Mouse (Mus musculus) thymus, postnatal 0 days (tissue): ENCODE measurements at regions not wholly inside any gene's neighbourhood (a gene's known extent, or its start where the extent isn't known, plus 50 kb on each side); places are given as distances from the start of the nearest gene placed in this dataset.

Source experiments
- DNase-seq: peaks from one replicate; pipeline ENCODE4 v3.0.0-alpha.2; 2015; ENCODE audit warnings: low spot score

DNA sequence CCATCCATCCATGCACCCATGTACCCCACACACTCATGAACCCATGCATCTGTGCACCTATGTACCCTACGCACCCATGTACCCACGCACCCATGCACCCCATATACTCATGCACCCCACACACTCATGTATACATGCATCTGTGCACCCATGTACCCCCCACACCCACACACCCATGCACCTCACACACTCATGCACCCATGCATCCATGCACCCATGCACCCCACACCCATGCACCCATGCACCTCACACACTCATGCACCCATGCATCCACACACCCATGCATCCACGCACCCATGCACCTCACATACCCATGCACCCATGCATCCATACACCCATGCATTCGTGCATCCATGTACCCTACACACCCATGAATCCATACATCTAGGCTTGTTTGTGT, 63.6 kb downstream of the 4930564D02Rik start:
- no peak for DNase-seq

DNA sequence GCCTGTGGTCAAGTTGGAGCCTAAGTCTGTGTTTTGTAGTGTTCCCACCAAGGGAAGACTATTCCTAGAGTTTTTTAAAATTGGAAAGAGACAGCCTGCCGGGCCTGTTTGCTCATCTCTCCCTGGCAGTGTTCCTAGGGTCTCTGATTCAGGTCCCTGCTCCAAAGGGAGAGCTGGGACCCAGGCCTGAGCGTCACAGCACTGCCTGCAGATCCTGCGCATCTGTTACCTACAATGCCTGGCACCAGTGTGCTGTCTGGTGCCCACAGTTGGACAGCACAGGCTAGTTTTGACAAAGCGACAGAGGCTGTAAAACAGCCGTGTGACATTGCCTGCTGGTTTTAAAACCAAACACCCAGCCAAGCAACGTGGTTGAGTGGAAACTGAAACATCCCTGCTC, 64.4 kb downstream of the 4930564D02Rik start:
- no peak for DNase-seq

DNA sequence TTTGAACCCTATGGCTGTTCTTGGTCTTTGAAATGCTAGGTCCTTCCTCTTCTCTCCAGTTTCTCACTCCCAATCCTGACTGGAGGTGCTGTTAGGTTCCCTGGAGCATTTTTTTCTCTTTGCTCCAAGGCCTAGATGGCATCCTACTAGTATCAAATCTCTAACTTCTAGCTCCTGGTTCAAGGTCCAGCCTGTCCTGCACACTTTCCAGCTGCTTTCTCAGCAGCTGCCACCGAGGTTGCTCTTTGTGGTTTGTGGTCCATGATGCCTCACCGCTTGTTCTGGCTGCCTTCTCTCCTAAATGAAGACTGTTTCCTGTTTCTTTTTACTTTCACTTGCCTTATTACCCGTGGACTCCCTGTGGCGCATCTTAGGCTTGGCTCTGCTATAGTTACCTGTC, 66.4 kb downstream of the 4930564D02Rik start:
- DNase-seq: peak; percentile 81

DNA sequence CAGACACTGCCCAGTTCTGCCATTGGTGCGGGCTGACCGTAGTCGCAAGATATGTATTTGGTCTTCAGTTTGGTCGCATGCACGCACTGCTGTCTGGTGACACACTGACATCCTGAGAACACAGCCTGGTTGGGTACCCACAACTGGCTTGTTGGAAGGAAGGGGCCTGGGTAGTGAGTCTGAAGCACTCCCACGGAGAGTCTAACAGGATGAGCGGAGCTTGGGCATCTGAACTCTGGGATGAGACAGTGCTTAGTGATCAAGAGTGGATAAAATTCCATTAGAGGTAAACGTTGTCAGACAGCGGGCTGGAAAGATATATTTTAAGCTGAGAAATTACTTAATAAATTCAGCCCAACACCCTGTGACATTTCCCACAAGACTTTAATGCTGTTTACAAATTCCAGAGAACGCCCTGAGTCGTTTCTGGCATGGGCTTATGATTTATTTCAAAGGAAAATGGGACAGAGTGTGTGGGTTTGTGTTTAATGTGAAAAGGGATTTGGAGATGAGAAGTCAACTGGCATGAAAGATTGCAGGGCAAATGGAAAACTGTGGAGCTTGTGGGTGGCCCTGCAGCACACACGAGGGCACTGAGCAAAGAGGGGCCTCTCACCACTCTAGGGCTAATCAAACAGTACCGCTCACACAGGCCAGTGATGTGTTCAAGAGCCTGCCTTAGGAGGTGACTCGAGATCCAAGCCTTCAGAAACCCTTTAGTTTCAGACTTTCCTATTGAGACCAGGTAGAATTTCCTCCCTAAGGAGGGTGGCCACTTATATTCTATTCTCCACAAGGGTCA, 74.7 kb downstream of the 4930564D02Rik start:
- no peak for DNase-seq

DNA sequence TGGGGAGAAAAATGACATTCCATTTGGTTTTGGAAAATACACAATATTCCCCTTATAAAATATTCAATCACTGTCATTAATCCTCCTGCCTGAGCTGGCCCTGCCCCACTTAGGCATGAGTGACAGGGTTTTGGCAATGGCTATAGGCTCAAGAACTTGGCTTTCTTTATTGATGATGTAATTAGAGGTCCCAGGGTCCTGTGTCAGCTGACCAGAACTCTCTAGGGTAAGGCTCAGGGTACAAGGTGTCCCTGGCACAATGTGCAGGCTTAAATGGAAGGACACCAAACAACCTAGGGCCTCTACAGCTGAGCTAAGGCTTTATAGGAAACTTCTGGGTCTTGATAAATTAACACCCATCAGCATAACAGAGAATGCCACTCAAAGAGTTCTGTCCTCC, 76.0 kb downstream of the 4930564D02Rik start:
- no peak for DNase-seq

DNA sequence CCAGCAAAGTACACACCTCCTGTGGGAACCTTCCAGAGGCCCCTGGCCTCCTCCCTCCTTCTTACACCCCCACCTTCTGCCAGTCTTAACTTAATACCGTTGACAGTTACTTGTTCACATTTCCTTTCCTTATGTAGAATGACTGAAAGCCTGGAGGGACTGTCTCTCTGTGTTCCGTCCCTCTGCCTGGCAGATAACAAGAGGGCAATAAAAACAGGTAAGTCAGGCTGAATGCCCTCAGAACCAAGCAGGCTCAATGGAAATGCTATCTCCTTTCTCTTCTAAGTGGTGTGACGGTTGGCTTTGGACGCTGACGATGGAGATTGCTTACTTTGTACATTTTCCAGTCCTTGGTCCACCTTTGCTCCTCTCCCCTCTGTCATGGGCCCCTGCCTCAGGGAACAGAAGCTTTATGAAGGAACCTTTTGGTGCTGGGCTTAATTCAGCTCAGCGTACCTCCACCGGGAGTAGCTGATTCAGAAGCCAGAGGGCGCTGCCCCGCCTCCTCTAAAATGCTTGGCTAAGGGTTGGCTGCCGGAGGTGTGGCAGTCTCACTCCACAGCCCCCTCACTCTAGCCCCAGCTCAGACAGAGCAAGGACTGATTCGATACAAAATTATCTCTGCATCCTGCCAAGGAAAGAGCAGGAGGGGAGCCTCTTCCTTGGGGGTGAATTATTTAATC, 85.0 kb downstream of the 4930564D02Rik start:
- DNase-seq: peak; percentile 24

DNA sequence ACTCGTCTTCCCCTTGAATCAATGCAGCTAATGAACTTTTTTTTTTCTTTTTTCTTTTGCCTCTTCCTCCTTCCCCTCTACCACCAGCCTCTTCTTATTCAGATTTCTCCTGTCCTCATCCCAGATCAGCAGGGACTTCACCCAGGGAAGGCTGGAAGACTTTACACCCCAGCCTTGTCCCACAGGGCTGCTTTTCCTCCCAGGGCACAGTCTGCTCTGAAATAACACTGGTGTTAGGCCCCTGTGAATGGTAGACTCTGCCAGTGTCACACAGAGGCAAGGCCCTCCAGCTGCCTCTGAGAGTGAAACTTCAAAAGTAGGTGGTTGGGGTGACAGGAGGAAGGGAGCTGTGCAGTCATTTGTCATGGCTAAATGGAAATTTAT, 85.5 kb downstream of the 4930564D02Rik start:
- DNase-seq: peak; percentile 5

DNA sequence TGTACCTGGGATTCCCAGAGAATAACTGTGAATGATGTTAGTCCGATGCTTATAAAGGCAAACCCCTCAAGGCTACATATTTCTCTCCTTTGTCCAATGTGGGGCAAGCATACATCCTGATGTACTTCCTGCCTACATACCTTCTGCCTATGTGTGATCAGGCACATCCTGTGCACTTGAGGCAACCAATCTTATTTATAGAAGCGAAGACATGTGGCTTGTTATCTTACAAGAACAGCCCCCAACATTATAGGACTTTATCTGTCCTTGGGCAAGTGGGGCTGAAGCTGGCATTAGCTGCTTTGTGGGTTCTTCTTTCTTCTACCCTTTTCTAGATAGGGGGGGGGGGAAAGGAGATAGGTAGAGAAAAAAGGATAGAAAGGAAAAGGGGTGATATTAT, 91.7 kb downstream of the 4930564D02Rik start:
- no peak for DNase-seq

DNA sequence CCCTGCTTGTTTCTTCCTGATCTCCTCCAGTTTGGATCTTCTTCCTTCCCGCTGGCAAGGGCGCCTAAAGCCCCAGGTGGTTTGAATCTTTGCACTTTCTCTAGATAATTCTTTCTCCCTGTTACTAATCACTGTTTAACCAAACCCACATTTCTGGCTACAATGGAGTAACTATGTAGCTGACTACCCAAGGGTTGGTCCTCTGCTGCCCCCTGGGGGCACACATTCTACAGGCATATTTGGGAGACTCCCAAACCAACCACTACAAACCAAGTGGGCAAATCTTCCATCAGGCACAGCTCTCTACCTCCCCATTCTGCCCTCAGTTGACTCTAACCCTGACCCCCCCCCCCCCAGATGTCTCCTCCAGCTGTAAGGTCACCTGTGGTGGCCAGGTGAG, 98.7 kb downstream of the 4930564D02Rik start:
- peak; percentile 72 for DNase-seq

DNA sequence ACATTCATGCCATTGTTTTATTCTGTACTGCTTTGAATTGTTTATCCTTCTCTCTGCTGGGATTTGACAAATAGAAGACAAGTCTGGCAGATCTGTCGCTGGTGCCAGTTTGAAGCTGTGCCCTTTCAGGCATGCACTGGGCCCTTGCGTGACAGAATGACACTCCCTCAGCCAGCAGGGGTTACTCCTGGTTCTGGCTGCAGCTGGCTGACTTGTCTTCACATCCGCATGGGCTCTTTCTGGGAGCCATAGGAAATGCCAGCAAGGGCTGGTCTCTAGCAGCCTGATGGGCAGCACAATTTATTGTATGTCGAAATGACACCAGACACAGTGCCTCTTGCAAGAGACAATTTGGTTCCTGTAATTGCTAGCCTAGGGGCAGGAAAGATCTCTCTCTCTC, 102.5 kb downstream of the 4930564D02Rik start:
- no peak for DNase-seq

DNA sequence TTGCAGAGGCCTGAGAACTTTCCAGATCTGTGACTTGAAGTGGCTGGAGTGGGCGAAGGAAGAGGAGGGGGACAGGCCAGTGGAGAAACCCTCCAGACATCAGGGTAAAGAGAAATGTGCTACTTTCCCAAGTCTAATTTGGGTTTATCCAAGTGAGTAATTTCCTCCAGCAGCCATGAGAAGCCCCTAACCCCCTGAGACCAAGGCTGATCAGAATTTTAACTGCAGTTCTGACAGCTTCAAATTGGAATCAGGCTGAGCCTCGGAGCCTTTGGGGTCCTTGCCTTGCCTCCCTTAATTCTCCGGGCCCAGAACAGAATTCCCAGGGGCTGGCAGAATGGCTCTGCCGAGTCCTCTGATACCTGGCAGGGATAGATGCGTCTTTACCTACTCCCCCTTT, 104.9 kb downstream of the 4930564D02Rik start:
- DNase-seq: no peak

DNA sequence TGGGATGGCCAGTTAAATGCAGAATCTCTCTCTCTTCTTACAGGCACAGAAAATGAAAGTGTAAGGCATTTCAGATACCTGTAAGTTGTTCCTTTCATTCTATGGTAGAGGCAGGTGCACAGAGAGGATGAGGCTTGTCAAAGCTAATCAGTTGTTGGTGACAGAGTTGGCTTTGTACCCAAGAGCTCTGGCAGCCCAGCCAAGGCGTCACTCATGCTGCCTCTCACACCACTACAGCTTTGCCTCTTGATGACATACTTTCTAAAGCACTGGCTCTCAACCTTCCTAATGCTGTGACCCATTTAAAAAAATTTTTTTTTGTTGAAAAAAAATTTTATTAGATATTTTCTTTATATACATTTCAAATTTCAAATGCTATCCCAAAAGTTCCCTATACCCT, 105.4 kb downstream of the 4930564D02Rik start:
- no peak for DNase-seq

DNA sequence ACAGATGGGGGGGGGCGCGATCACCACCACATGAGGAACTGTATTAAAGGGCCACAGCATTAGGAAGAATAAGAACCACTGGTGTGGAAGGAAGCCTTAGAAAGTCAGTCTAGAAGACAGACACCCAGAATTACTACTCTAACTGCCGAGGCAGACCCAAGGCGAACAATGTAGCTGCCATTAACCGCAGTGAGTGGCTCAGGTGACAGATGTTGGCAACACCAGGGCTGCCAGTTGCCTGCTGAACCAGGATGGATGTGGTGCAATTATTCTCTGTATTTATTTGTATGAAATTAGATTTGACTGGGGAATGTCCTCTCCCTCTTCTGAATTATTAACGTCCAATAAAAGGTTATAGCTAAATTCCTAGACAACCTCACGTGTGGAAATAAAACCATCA, 124.7 kb downstream of the 4930564D02Rik start:
- DNase-seq: no peak

DNA sequence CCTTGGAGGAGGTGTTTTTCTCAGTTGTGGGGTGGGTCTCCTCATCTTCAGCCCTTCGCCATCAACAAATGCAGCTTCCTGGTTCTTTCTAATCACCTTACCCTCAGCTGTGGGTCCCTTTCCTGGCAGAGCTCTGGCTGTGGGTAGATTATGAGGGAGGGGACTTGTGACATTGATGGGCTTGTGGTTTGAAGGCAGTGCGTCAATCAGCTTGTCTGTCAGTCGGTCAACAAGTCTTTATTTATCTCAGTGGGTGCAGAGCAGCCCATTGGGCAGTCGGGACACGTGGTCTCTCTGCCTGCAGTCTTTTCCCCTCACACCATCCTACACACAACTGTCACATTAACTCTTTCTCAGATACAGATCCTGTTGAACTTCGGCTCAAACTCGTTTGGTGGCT, 125.2 kb downstream of the 4930564D02Rik start:
- DNase-seq: no peak

DNA sequence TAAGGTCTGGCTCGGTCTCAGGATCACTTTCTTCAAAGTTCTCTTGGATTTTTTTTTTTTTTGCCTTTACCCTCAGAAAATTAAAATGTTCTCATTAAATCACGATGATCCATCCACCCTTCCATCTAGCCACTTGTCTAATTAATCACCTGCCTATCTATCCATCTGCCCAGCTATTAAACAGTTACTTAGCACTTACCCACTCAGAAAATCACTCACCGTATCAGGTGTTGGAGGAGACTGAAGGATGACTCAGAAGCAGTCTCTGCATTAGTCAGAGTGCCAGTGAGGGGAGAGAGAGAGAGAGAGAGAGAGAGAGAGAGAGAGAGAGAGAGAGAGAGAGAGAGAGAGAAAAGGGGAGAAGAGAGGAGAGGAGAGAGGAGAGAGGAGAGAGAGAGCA, 134.1 kb downstream of the 4930564D02Rik start:
- DNase-seq: no peak

DNA sequence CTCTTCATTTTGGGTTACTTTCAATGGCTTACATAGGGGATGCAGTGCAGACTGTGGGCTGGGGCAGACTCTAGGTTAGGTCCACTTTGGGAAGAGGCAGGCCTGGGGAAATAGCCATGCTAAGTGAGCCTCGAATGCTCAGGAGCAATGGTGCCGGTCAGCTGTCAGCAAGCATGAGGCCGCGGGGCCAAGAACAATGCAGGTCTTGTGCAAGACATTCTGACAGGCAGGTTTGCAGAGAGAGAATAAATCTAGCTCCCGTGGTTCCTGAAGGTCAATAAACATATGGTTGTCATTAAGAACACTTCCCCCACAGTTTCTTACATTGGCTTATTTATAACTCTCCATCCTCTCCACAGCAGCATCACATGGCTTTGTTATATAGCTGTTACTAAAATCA, 142.5 kb downstream of the 4930564D02Rik start:
- DNase-seq: no peak

DNA sequence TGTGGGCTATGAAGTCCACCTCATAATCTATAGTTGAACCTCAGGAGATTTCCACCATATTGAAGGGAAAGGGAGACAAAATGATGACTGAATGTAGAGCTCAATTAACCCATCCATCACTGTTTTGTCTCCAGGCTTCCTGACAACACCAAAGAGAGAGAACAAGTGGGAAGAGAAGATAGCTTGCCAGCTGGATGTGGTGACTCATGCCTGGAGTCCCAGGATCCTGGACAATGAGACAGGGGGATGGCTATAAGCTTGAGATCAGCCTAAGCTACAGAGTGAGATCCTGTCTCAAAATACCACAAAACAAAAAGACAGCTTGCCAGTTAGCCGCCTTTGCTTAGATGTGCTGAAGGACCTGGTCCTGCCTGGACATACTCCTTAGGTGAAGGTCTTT, 144.4 kb downstream of the 4930564D02Rik start:
- DNase-seq: no peak

DNA sequence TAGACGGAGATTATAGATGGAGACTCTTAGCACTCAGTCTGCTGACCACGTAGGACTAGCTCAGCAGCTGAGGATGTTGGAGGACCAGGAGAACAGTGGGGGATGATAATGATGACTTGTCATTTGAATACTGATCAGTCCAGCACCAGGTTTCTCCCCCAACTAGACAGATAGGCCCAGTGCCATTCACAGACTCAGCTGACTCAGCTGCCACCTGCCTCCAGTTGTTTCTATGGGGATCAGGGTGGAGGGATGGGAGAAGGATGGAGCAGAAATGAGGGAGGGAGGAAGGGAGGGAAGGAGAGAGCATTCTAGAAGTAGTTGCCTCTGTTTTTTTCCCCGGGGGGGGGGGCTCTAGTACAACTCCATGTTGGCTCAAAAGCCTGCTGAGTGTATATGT, 145.1 kb downstream of the 4930564D02Rik start:
- no peak for DNase-seq

DNA sequence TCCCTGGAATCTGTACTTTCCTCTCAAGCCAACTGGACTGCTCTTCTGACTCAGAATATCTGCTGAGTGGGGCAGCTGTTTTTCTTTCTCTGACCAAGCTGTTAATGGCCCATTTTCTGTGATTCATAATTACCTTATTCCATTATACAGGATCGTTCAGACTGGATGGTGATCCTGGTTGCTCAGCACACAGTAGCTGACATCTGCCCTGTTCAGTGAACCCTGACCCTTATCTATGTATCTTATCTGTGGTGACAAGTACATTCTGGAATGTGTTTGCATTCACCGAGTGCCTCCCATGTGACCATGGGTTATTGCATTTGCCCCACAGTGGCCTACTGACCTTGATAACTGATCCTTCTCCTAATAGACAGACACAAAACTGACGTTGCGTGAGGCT, 148.2 kb downstream of the 4930564D02Rik start:
- DNase-seq: no peak

DNA sequence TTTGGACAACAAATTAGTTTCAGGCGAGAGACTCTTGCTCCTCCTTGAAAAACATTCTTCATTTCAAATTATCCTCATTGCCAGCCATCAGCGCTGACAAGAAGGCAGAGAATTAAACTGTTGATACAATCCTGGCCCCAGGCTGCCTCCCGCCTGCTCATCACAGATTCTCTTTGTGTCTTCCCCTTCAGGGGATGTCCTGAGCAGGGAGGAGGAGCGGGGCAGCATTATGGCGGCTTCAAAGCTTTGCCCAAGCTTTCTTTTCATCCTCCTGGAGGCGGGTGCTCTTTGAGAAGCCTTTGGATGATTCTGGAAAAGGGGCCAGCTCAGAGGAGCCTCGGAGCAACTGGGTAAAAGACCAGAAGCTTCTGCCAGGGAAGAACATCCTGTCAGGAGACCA, 149.1 kb downstream of the 4930564D02Rik start:
- DNase-seq: no peak

DNA sequence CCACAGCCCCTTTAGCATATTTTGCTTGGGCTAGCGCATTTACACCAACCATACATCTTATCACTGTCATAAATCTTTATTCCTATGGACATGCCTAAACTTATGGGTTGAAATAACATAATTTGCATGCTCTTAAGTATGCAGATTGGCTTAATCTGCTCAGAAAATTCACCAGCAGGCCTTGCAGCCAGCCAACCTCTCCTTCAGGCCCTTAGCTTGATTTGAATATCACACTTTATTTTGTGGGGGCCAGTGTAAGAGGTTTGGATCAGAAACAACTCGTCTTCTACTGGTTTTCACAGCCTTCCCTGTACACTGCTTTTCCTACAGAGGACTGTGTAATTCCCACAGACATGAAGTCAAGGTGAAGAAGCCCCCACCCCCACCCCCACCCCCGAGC, 153.0 kb downstream of the 4930564D02Rik start:
- DNase-seq: no peak

DNA sequence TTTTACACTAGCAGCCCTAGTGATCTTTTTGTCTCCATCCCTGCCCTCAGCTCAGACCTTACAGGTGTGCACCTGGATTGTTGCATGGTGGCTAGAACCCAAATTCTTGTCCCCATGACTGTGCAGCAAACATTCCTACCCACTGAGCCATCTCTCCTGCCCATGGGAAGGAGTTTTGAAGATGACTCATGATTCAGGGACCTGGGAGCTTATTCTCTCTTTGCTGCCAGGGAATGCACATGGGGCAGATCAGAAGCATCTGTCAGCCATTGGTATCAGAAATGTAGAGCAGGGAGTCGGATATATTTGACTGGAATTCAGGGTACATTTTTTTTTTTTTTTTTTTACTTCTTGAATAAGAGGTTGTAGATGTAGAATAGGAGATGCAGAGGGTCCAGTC, 154.0 kb downstream of the 4930564D02Rik start:
- DNase-seq: no peak

DNA sequence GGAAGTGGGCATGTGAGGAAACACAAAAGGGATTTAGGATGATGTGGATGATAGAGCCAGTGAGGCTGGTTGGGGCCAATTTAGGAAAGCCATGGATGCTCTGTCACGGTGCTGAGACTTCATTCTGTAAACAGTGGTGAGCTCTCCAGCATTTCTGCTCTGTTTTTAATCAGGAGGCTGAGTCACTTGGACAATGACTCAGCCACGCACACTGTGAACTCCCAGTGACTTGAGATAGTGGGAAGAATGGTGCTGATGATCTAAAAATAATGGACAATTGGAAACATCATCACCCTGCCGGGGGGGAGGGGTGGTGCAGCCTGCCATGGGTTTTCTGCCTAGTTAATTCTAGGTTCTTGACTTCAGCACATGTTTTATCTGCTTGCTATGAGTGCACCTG, 156.3 kb downstream of the 4930564D02Rik start:
- DNase-seq: no peak
